ENCODE assay signal across 19 mouse cellular contexts in genomic region chr13:57083751-57084150, GRCm38 (mm10).
DNase-seq lines count a peak whose midpoint lies in the region; ATAC-seq and TF ChIP-seq lines count a peak whose summit lies in the region.
"Had no signal": no experiment of that assay in that cellular context is flagged by ENCODE, and none has a peak within 500 bp of the region (broad histone marks: within the 10 kb centered on the region; RNA-seq: fewer than 3 reads in every experiment).

No protein-coding gene starts in this region.

- no peak overlapping the region for H3K4me2 ChIP-seq in lung, embryonic 14.5 days
- H3K4me2 ChIP-seq: embryonic facial prominence, embryonic 12.5 days; forebrain, embryonic 15.5 days; hindbrain, embryonic 14.5 days had no signal

- H3K9me3 ChIP-seq in lung, embryonic 14.5 days (ENCODE audit: low read depth, low read length) = no peaks in the 10 kb centered on the region
- H3K9me3 ChIP-seq: embryonic facial prominence, embryonic 12.5 days; forebrain, embryonic 15.5 days had no signal

- H3K4me1 ChIP-seq in lung, embryonic 14.5 days (ENCODE audit: insufficient read depth) = no peaks in the 10 kb centered on the region
- H3K4me1 ChIP-seq: embryonic facial prominence, embryonic 12.5 days had no signal

- no peak for TF ChIP-seq CTCF in lung, embryonic 14.5 days (IDR thresholded peaks at IDR 0.05; ENCODE audit: low read depth)

- no peak for ATAC-seq in lung, embryonic 14.5 days (ENCODE audit: insufficient read depth)
- ATAC-seq: CD4-positive, CD25-positive, alpha-beta regulatory T cell, adult 4 months; forebrain, embryonic 15.5 days; intestine, embryonic 16.5 days had no signal

- DNase-seq in cerebellum, adult 18-20 months = peak; percentile 9 to 12
- no peak for DNase-seq in cerebellum, adult 9-10 months
- DNase-seq in cerebellum, postnatal 14 days = peak; percentile 81
- DNase-seq in cerebellum, adult 11-12 months = no peak
- DNase-seq in lung, embryonic 14.5 days = peak; percentile 34
- no peak for DNase-seq in lung, postnatal 25 days (ENCODE audit: low spot score)
- DNase-seq in adrenal gland, adult 2 months = no peak
- DNase-seq: adrenal gland, postnatal 14 days; B cell, adult 2 months; gastrocnemius, postnatal 36 days; heart, adult 11 months; heart, postnatal 10 days; kidney, adult 2 months had no signal

- 53% methylated on average over 5 of the region's 5 CpGs for WGBS in lung, embryonic 14.5 days

- H3K27me3 ChIP-seq in lung, embryonic 14.5 days (ENCODE audit: insufficient read depth, low read length) = no peaks in the 10 kb centered on the region
- H3K27me3 ChIP-seq: embryonic facial prominence, embryonic 12.5 days; forebrain, embryonic 15.5 days had no signal

- no peak overlapping the region for H3K9ac ChIP-seq in lung, embryonic 14.5 days
- H3K9ac ChIP-seq: embryonic facial prominence, embryonic 12.5 days; forebrain, embryonic 15.5 days; hindbrain, embryonic 14.5 days had no signal

- no peak overlapping the region for H3K27ac ChIP-seq in lung, embryonic 14.5 days (ENCODE audit: low read depth)
- H3K27ac ChIP-seq: embryonic facial prominence, embryonic 12.5 days; forebrain, embryonic 15.5 days; hindbrain, embryonic 14.5 days had no signal

- H3K36me3 ChIP-seq in lung, embryonic 14.5 days (ENCODE audit: insufficient read depth) = no peaks in the 10 kb centered on the region
- H3K36me3 ChIP-seq: embryonic facial prominence, embryonic 12.5 days; forebrain, embryonic 15.5 days; G1E had no signal

- no peak overlapping the region for H3K4me3 ChIP-seq in lung, embryonic 14.5 days (ENCODE audit: low read depth, low read length)
- H3K4me3 ChIP-seq: embryonic facial prominence, embryonic 12.5 days; forebrain, embryonic 15.5 days had no signal

Comparison
In these comparisons a context has a peak if more than half of its experiments do, and no peak if none do; other contexts are left out.
1. DNase-seq: peak in cerebellum, adult 18-20 months (2 of 2), cerebellum, postnatal 14 days (2 of 2) and lung, embryonic 14.5 days (single experiment); none in cerebellum, adult 9-10 months (single experiment), cerebellum, adult 11-12 months (single experiment), lung, postnatal 25 days (single experiment) and adrenal gland, adult 2 months (single experiment).